Mouse (Mus musculus) CD4-positive, CD25-positive, alpha-beta regulatory T cell, adult 4 months (primary cell): ENCODE measurements around the gene Wfikkn1. TPM values are rescaled to one million over a fixed set of nuclear protein-coding genes. Genes with fewer than 3 reads are reported as not detected.

Source experiments
- ATAC-seq: one replicate; pipeline ENCODE4 v1.8.0; 2017
- polyA plus RNA-seq, 2 experiments: library from polyadenylated mRNA; unstranded; fragments of 100-300 nt; shearing (Covaris generic); gene quantifications; one replicate each; pipeline ENCODE4 v1.2.1; 2017

The Wfikkn1 gene
- polyA plus RNA-seq, 2 experiments from 2014 or later = 0.94 to 1.3 TPM

DNA sequence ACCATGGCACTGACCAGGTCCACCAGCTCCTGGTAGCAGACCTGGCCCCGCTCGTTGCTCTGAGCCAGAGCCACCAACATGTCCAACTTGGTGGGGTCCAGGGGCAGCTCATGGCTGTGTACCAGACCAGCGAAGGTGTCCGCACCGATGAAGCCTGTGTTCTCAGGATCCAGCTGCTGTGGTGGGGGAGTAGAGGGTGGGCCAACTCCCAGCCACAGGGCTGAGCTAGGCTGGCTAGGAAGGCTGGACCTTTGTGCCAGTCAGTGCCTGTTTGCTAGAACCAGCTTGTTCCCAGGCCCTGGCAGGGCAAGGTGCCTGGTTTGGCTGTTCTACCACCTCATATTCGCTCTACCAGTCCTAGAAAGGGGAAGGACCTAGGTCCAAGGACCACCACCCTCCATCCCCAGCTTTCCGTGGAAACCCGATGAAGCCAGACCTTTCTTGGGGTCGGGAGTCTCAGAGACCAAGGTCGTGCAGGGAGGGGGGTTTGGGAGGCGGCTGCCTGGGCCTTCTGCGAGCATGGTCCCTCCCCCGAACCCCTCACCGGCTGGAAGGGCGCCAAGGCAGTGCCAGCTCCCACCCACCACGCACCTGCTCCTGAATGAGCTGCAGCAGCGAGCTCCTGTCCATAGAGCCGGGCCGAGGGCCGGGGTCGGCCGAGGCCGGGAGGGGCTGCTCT is 44.1 kb downstream of the Wfikkn1 start:
- ATAC-seq = no peak

GRCm38 (mm10) chr17:25835816-25836215 is 44.8 kb downstream of the Wfikkn1 start:
- ATAC-seq = no peak

DNA sequence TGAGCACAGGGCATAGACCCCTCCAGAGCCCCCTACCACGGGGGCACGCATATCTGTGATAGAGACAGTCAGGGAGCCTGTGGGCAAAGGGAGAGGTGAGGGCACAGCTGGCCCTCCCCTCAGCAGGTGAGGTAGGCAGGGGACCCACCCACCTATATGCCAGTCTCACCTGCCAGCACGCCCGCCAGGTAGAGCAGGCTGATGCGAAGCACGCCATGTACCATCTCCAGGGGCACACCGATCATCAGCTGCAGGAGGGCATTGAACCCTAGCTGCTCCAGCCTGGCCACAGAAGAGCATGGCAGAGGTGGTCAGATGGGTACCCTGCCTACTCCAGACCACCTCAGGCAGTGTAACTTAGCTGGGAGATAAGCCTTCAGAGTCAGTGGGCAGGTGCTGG is 45.4 kb downstream of the Wfikkn1 start:
- ATAC-seq = no peak

DNA sequence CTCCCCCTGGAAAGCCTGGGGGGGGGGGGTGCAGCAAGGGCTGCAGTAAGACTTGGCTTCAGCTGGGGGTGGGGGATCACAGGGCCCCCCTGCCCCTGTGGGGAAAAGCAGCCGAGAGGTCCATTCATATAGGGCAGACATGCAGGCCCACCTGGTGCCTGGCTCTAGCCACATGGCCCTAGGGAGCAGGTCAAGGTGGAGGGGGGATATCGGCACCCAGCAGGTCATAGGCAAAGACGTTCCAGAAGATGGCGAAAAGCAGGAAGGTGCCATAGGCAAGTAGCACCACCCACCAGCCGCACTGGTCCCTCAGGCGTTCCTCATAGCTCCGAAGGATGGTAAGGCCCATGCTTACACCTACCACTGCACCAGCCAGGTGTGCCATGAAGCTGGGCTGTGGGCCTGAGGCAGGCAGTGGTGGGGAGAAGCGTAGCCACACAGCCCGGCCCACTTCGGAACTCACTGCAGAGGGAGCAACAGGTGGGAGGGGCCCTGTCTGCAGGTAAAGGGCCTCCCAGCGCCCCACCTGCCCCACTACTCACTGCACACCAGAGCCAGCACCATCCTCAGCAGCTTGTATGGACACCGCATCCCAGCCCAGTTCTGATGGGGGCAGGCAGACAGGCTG is 45.9 kb downstream of the Wfikkn1 start:
- no peak for ATAC-seq

- ATAC-seq = no peak
Measured at GRCm38 (mm10) chr17:25833961-25834594, 46.6 kb downstream of the Wfikkn1 start.

GRCm38 (mm10) chr17:25833291-25833663 is 47.4 kb downstream of the Wfikkn1 start, which contains the start of gene Stub1:
Gene Stub1 (minus strand): TSS chr17:25833404.
- ATAC-seq = peak; percentile 21

GRCm38 (mm10) chr17:25832436-25833290 is 48.0 kb downstream of the Wfikkn1 start:
- peak; percentile 93 for ATAC-seq

DNA sequence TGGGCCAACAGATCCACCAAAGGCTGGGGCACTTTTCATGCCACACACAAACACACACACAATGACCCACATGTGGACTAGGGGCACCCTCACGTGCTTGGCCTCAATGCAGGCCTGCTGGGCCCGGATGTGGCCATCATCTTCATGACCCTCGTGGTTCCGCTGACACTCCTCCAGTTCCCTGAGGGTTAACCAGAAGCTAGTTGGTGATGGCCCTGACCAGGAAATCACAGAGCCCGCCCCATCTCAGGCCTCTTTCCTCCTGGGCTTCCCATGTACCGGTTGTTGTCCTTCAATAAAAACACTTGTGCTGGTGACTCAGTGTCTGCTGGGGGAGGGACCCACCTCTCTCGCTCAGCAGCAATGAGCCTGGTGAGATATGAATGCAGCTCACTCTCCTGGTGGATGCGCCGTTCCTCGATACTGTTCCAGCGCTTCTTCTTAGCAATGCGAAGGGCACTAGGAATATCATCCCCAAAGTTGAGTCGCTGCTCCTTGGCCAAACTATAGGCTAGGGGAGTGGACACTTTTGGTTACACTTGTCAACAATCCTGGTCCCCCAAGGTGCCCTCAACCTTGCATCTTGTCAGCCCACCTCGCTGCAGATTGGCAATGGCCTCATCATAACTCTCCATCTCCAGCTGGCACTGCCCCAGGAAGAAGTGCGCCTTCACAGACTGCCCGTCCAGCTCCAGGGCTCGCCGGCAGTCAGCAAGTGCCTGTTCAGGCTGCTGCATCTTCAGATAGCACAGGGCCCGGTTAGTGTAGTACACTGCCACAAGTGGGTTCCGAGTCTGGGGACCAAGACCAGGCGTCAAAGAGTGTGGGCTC is 49.0 kb downstream of the Wfikkn1 start:
- ATAC-seq = no peak

DNA sequence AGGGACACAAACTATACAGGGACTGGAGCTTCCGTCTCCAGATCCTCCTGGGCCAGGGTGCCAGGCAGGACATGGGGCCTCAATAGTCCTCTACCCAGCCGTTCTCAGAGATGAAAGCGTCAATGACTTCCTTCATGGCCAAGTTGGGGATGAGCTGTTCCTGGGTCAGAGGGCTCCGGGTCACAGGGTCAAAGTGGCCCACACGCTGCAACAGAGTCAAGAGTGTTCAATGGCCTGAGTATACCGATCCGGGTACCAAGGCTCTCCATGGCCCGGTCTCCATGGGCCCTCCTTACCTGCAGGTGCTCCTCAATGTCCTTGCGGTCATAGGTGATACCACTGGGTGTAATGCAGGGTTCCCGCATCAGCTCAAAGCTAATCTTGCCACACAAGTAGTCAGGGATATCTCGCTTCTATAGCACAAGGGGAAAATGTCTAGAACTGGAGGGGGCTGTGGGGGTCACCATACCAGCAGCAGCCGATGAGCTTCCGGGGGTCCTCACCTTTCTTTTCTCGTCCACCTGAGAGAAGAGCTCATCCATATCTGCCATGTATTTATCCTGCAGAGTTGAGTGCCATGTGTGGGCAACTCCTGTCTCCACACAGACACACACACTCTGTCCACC is 49.7 kb downstream of the Wfikkn1 start:
- no peak for ATAC-seq

DNA sequence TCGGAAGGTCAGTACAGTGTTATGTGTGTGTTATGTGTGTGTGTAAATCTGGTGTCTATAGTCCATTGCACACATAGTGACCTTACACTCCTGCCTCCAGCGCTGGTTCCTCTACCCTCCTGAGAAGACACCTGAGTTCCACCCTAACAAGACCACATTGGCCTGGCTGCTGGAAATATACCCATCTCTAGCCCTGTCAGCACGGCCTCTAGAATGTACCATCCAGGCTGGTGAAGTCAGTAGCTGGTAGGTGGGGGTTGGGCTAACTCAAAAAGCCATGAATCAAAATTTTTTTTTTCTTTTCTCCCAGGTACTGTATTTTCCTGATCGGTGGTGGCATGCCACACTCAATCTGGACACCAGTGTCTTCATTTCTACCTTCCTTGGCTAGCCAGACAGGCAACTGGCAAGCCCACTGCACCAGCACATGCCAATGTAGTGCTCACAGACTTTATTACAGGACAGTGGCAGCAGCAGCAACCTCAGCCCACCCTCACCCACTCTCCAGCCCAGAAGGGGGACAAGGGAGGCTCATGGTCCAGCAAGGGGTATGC is 50.4 kb downstream of the Wfikkn1 start:
- ATAC-seq = no peak

DNA sequence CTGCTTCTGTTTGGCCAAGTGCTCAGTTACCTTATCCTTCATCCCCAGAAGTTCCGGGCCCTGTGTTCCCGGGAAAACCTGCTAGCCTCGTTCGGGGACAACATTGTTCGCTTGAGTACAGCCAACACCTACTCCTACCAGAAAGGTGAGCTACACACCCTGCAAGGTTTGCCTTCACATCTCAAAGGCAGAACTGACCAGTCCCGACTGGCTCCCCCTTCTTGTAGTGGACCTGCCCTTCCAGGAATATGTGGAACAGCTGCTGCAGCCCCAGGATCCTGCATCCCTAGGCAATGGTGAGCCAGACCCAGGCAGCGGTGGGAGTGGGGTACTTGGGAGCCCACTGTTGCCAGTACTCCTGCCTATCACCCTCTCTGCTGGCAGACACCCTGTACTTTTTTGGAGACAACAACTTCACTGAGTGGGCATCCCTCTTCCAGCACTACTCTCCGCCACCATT is 51.1 kb downstream of the Wfikkn1 start:
- no peak for ATAC-seq

DNA sequence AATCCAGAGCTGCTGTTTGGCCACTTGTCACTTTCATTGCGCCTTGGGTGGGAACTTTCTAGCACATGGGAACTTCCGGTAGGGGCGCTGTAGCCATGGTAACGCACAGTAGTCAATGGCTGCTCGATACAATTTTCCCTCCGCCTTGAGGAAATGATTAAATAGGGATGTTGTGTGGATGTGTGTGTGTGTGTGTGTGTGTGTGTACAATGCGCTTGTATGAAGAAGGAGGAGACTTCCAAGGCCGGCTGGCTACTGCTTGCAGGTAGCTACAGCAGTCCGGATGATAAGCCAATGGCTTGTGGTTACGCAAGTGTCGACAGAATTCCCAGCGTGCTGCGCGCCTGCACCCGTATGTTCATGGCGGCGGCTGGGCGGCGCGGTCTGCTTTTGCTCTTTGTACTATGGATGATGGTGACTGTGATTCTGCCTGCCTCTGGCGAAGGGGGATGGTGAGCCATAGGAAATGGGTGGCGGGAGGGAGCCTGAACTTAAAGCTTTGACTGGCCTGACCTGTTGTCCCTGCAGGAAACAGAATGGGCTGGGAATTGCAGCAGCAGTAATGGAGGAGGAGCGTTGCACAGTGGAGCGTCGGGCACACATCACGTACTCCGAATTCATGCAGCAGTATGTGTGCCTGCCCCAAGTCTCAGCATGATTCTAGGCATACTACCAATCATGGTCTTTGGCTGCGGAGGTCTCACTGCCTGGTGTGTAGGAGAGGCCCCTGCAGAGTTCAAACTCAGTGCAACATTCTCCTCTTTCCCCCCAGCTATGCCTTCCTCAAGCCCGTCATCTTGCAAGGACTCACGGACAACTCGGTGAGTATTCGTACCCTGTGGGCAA is 51.7 kb downstream of the Wfikkn1 start, which contains the start of gene Jmjd8:
Gene Jmjd8, plus strand, starts transcription at position 156 of the 846 bp plus-strand sequence.
- ATAC-seq = peak; percentile 70

DNA sequence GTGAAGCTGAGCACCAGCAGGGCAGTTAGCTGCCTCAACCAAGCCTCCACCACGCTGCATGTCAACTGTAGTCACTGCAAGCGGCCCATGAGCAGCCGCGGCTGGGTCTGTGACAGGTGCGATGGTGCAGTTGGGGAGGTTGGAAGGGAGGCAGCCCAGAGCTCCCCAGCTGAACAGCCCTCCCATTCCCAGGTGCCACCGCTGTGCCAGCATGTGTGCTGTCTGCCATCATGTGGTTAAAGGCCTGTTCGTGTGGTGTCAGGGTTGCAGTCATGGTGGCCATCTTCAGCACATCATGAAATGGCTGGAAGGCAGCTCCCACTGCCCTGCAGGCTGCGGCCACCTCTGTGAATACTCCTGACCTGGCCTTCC is 52.4 kb downstream of the Wfikkn1 start:
- ATAC-seq = no peak

Other genes with a start within 250 kb of the Wfikkn1 start
- gene Gng13, start 163.7 kb downstream of the Wfikkn1 start, polyA plus RNA-seq = not detected
- gene Chtf18, start 153.4 kb downstream of the Wfikkn1 start, polyA plus RNA-seq = 1 to 10 TPM; 3.5 to 5.9 TPM
- gene Rpusd1, start 153.2 kb downstream of the Wfikkn1 start, polyA plus RNA-seq = 10 to 100 TPM; 12.8 to 16.8 TPM
- gene Mslnl, start 144.8 kb downstream of the Wfikkn1 start, polyA plus RNA-seq = not detected
- not detected for gene Msln, start 126.5 kb downstream of the Wfikkn1 start, polyA plus RNA-seq
- gene Narfl, start 107.1 kb downstream of the Wfikkn1 start, polyA plus RNA-seq = 10 to 100 TPM; 21.4 to 29.8 TPM
- 10 to 100 TPM; 26.8 to 37.4 TPM for gene Haghl, start 95.2 kb downstream of the Wfikkn1 start, polyA plus RNA-seq
- gene Ccdc78, start 94.3 kb downstream of the Wfikkn1 start, polyA plus RNA-seq = 1 to 10 TPM in 1 of 2 experiments, under 1 TPM in 1; 0.28 to 1.4 TPM
- 100 to 1,000 TPM; 192 to 257 TPM for gene Fam173a, start 88.0 kb downstream of the Wfikkn1 start, polyA plus RNA-seq
- not detected for gene AC134908.4, start 85.2 kb downstream of the Wfikkn1 start, polyA plus RNA-seq
- 1 to 10 TPM; 3.6 to 7.0 TPM for gene Metrn, start 83.7 kb downstream of the Wfikkn1 start, polyA plus RNA-seq
- gene Fbxl16, start 71.8 kb downstream of the Wfikkn1 start, polyA plus RNA-seq = not detected
- gene Wdr24, start 57.2 kb downstream of the Wfikkn1 start, polyA plus RNA-seq = 10 to 100 TPM; 19.4 to 53.9 TPM
- gene Jmjd8, start 52.0 kb downstream of the Wfikkn1 start, polyA plus RNA-seq = 10 to 100 TPM; 22.2 to 42.8 TPM
- gene Stub1, start 47.5 kb downstream of the Wfikkn1 start, polyA plus RNA-seq = 10 to 100 TPM; 75.1 to 75.2 TPM
- gene Rhbdl1, start 43.6 kb downstream of the Wfikkn1 start, polyA plus RNA-seq = not detected
- 1 to 10 TPM in 1 of 2 experiments, under 1 TPM in 1; 0.79 to 1.7 TPM for gene Gm20683, start 39.1 kb downstream of the Wfikkn1 start, polyA plus RNA-seq
- gene Rhot2, start 36.0 kb downstream of the Wfikkn1 start, polyA plus RNA-seq = 10 to 100 TPM; 19.1 to 47.0 TPM
- 1 to 10 TPM; 3.4 to 6.8 TPM for gene Wdr90, start 19.4 kb downstream of the Wfikkn1 start, polyA plus RNA-seq
- gene Mcrip2, start 12.1 kb downstream of the Wfikkn1 start, polyA plus RNA-seq = 1 to 10 TPM; 2.7 to 5.5 TPM
- gene Mettl26, start 5.8 kb downstream of the Wfikkn1 start, polyA plus RNA-seq = 100 to 1,000 TPM in 1 of 2 experiments, 10 to 100 TPM in 1; 82.7 to 124 TPM
- gene Rab40c, start 38.9 kb upstream of the Wfikkn1 start, polyA plus RNA-seq = 1 to 10 TPM; 6.6 to 7.3 TPM
- 10 to 100 TPM; 27.8 to 49.3 TPM for gene Pigq, start 64.1 kb upstream of the Wfikkn1 start, polyA plus RNA-seq
- not detected for gene Nhlrc4, start 64.1 kb upstream of the Wfikkn1 start, polyA plus RNA-seq
- gene A930017K11Rik, start 71.7 kb upstream of the Wfikkn1 start, polyA plus RNA-seq = not detected
- gene Capn15, start 104.9 kb upstream of the Wfikkn1 start, polyA plus RNA-seq = 1 to 10 TPM; 5.3 to 6.6 TPM
- gene Rab11fip3, start 188.7 kb upstream of the Wfikkn1 start, polyA plus RNA-seq = 1 to 10 TPM; 1.8 to 2.3 TPM
- gene Decr2, start 209.5 kb upstream of the Wfikkn1 start, polyA plus RNA-seq = 10 to 100 TPM; 27.7 to 35.1 TPM
- under 1 TPM; 0.32 to 0.95 TPM for gene Nme4, start 214.7 kb upstream of the Wfikkn1 start, polyA plus RNA-seq
- gene Tmem8, start 232.4 kb upstream of the Wfikkn1 start, polyA plus RNA-seq = 1 to 10 TPM; 5.9 to 8.2 TPM
- 100 to 1,000 TPM; 111 to 138 TPM for gene Mrpl28, start 242.6 kb upstream of the Wfikkn1 start, polyA plus RNA-seq